Mouse (Mus musculus): ENCODE measurements around the gene Ush2a. TPM values are rescaled to one million over a fixed set of nuclear protein-coding genes. Genes with fewer than 3 reads are reported as not detected.

Gene Ush2a
- polyA plus RNA-seq, 1 experiment from 2014 or later: 0.04 TPM

GRCm38 (mm10) chr1:188762463-188762862, 500.6 kb downstream of the Ush2a start:
- Histone ChIP-seq H3K36me3 (no peaks in the 10 kb centered on the region), H3K9me3 (no peaks in the 10 kb centered on the region), H3K4me2 (replicated peaks) (no peak overlapping the region), H3K27ac (replicated peaks) (no peak overlapping the region), H3K9ac (replicated peaks) (no peak overlapping the region), H3K27me3 (no peaks in the 10 kb centered on the region), H3K4me3 (no peak overlapping the region), H3K4me1 (0 out of 2 replicates have a peak, but pooled peaks cover 5% of the 10 kb centered on the region)
- WGBS: 86% methylated on average over 6 of the region's 6 CpGs
- no peak for ATAC-seq (replicated peaks)

- no peaks in the 10 kb centered on the region for H3K9me3 ChIP-seq
- H3K27ac ChIP-seq (replicated peaks): no peak overlapping the region
- 75% methylated on average over 3 of the region's 3 CpGs for WGBS
- H3K36me3 ChIP-seq: no peaks in the 10 kb centered on the region
- no peak overlapping the region for H3K4me2 ChIP-seq (replicated peaks)
- no peak overlapping the region for H3K4me3 ChIP-seq
- H3K27me3 ChIP-seq: no peaks in the 10 kb centered on the region
- no peak for ATAC-seq (replicated peaks)
- H3K9ac ChIP-seq (replicated peaks): no peak overlapping the region
- H3K4me1 ChIP-seq: 0 out of 2 replicates have a peak, but pooled peaks cover 5% of the 10 kb centered on the region
Observed at GRCm38 (mm10) chr1:188763761-188764160, 501.9 kb downstream of the Ush2a start.

- Histone ChIP-seq H3K4me1 (no peaks in the 10 kb centered on the region), H3K27me3 (no peaks in the 10 kb centered on the region), H3K4me2 (replicated peaks) (no peak overlapping the region), H3K9ac (replicated peaks) (no peak overlapping the region), H3K9me3 (no peaks in the 10 kb centered on the region), H3K36me3 (no peaks in the 10 kb centered on the region), H3K27ac (replicated peaks) (no peak overlapping the region), H3K4me3 (no peak overlapping the region)
- WGBS: 88% methylated on average over 1 of the region's 1 CpGs
- ATAC-seq (replicated peaks): no peak
Observed at GRCm38 (mm10) chr1:188770828-188771227, 509.0 kb downstream of the Ush2a start.

GRCm38 (mm10) chr1:188772516-188773229, 510.9 kb downstream of the Ush2a start:
- Histone ChIP-seq H3K4me2 (replicated peaks) (no peak overlapping the region), H3K36me3 (no peaks in the 10 kb centered on the region), H3K27me3 (no peaks in the 10 kb centered on the region), H3K4me3 (no peak overlapping the region), H3K4me1 (no peaks in the 10 kb centered on the region), H3K9me3 (no peaks in the 10 kb centered on the region; the same call in 1 of the 2 replicates), H3K27ac (replicated peaks) (no peak overlapping the region), H3K9ac (replicated peaks) (no peak overlapping the region)
- no peak for ATAC-seq (replicated peaks)
- 66% methylated on average over 7 of the region's 7 CpGs for WGBS

- H3K36me3 ChIP-seq: no peaks in the 10 kb centered on the region
- H3K4me2 ChIP-seq (replicated peaks): no peak overlapping the region
- H3K9ac ChIP-seq (replicated peaks): no peak overlapping the region
- H3K4me3 ChIP-seq: no peak overlapping the region
- ATAC-seq (replicated peaks): no peak
- no peaks in the 10 kb centered on the region for H3K4me1 ChIP-seq
- no peaks in the 10 kb centered on the region; the same call in 1 of the 2 replicates for H3K9me3 ChIP-seq
- no peaks in the 10 kb centered on the region for H3K27me3 ChIP-seq
- 88% methylated on average over 7 of the region's 7 CpGs for WGBS
- H3K27ac ChIP-seq (replicated peaks): no peak overlapping the region
Observed at GRCm38 (mm10) chr1:188773631-188774030, 511.8 kb downstream of the Ush2a start.

GRCm38 (mm10) chr1:188777556-188778161, 515.8 kb downstream of the Ush2a start:
- no peaks in the 10 kb centered on the region for H3K4me1 ChIP-seq
- H3K36me3 ChIP-seq: no peaks in the 10 kb centered on the region
- H3K4me3 ChIP-seq: no peak overlapping the region
- no peaks in the 10 kb centered on the region; the same call in 1 of the 2 replicates for H3K9me3 ChIP-seq
- no peak overlapping the region for H3K4me2 ChIP-seq (replicated peaks)
- no peak for ATAC-seq (replicated peaks)
- WGBS: 65% methylated on average over 8 of the region's 8 CpGs
- H3K27me3 ChIP-seq: no peaks in the 10 kb centered on the region
- H3K27ac ChIP-seq (replicated peaks): no peak overlapping the region
- no peak overlapping the region for H3K9ac ChIP-seq (replicated peaks)

GRCm38 (mm10) chr1:188785056-188785455, 523.2 kb downstream of the Ush2a start:
- Histone ChIP-seq H3K36me3 (no peaks in the 10 kb centered on the region), H3K9me3 (no peaks in the 10 kb centered on the region), H3K4me2 (replicated peaks) (no peak overlapping the region), H3K4me3 (no peak overlapping the region), H3K9ac (replicated peaks) (no peak overlapping the region), H3K4me1 (no peaks in the 10 kb centered on the region), H3K27ac (replicated peaks) (no peak overlapping the region), H3K27me3 (no peaks in the 10 kb centered on the region)
- no peak for ATAC-seq (replicated peaks)
- 77% methylated on average over 10 of the region's 10 CpGs for WGBS

GRCm38 (mm10) chr1:188805069-188805468, 543.2 kb downstream of the Ush2a start:
- Histone ChIP-seq H3K4me2 (replicated peaks) (no peak overlapping the region), H3K9ac (replicated peaks) (no peak overlapping the region), H3K4me3 (no peak overlapping the region), H3K36me3 (no peaks in the 10 kb centered on the region), H3K9me3 (no peaks in the 10 kb centered on the region), H3K4me1 (no peaks in the 10 kb centered on the region), H3K27ac (replicated peaks) (no peak overlapping the region), H3K27me3 (no peaks in the 10 kb centered on the region)
- 23% methylated on average over 2 of the region's 2 CpGs for whole genome bisulfite sequencing
- ATAC-seq (replicated peaks): no peak

GRCm38 (mm10) chr1:188805852-188806251, 544.0 kb downstream of the Ush2a start:
- no peaks in the 10 kb centered on the region for H3K27me3 ChIP-seq
- no peak overlapping the region for H3K27ac ChIP-seq (replicated peaks)
- WGBS: 44% methylated on average over 4 of the region's 4 CpGs
- no peak overlapping the region for H3K4me2 ChIP-seq (replicated peaks)
- no peak overlapping the region for H3K4me3 ChIP-seq
- H3K9me3 ChIP-seq: no peaks in the 10 kb centered on the region
- no peak for ATAC-seq (replicated peaks)
- H3K4me1 ChIP-seq: no peaks in the 10 kb centered on the region
- no peaks in the 10 kb centered on the region for H3K36me3 ChIP-seq
- no peak overlapping the region for H3K9ac ChIP-seq (replicated peaks)

- ATAC-seq (replicated peaks): no peak
- Histone ChIP-seq H3K4me1 (no peaks in the 10 kb centered on the region), H3K27ac (replicated peaks) (no peak overlapping the region), H3K27me3 (no peaks in the 10 kb centered on the region), H3K4me3 (no peak overlapping the region), H3K36me3 (no peaks in the 10 kb centered on the region), H3K9me3 (no peaks in the 10 kb centered on the region), H3K4me2 (replicated peaks) (no peak overlapping the region), H3K9ac (replicated peaks) (no peak overlapping the region)
- WGBS: 88% methylated on average over 9 of the region's 9 CpGs
Observed at GRCm38 (mm10) chr1:188810631-188811030, 548.8 kb downstream of the Ush2a start.

GRCm38 (mm10) chr1:188815072-188815471, 553.2 kb downstream of the Ush2a start:
- Histone ChIP-seq H3K27me3 (no peaks in the 10 kb centered on the region), H3K36me3 (no peaks in the 10 kb centered on the region), H3K4me2 (replicated peaks) (no peak overlapping the region), H3K4me3 (no peak overlapping the region), H3K4me1 (no peaks in the 10 kb centered on the region), H3K9me3 (no peaks in the 10 kb centered on the region), H3K27ac (replicated peaks) (no peak overlapping the region), H3K9ac (replicated peaks) (no peak overlapping the region)
- ATAC-seq (replicated peaks): no peak
- 87% methylated on average over 7 of the region's 7 CpGs for WGBS

- Histone ChIP-seq H3K36me3 (no peaks in the 10 kb centered on the region), H3K4me2 (replicated peaks) (no peak overlapping the region), H3K4me1 (no peaks in the 10 kb centered on the region), H3K27me3 (no peaks in the 10 kb centered on the region), H3K9ac (replicated peaks) (no peak overlapping the region), H3K27ac (replicated peaks) (no peak overlapping the region), H3K4me3 (no peak overlapping the region), H3K9me3 (no peaks in the 10 kb centered on the region)
- no peak for ATAC-seq (replicated peaks)
- WGBS: 91% methylated on average over 2 of the region's 2 CpGs
Observed at GRCm38 (mm10) chr1:188824195-188824594, 562.4 kb downstream of the Ush2a start.
